8 mouse cellular contexts compared by ENCODE assay signal in genomic region chr13:119690876-119691620, GRCm38 (mm10). TPM values are rescaled to one million over a fixed set of nuclear protein-coding genes. Genes with fewer than 3 reads are reported as not detected.
DNase-seq lines count a peak whose midpoint lies in the region; ATAC-seq lines count a peak whose summit lies in the region.

No protein-coding gene starts in this region.

- H3K9me3 ChIP-seq in hindbrain, embryonic 12.5 days (replicated peaks), result no peaks in the 10 kb centered on the region
- H3K9me3 ChIP-seq in limb, embryonic 15.5 days, result no peaks in the 10 kb centered on the region

- no peaks in the 10 kb centered on the region for H3K27me3 ChIP-seq in hindbrain, embryonic 12.5 days
- no peaks in the 10 kb centered on the region for H3K27me3 ChIP-seq in limb, embryonic 15.5 days

- peak; percentile 29 for DNase-seq in ovary, postnatal 36 days (ENCODE audit: low spot score)
- DNase-seq in ovary, postnatal 10 days (ENCODE audit: low spot score), result no peak
- peak; percentile 28 for DNase-seq in cerebellum, adult 8-10 months
- peak; percentile 2 for DNase-seq in retina, postnatal 7 days (ENCODE audit: low read depth, low spot score)
- DNase-seq in gastrocnemius, adult 18-20 months (ENCODE audit: low spot score), result no peak
- DNase-seq in spleen, postnatal 10 days (ENCODE audit: low spot score in 2 of 2), result no peak

- 0 out of 2 replicates have a peak, but pooled peaks cover 3% of the 10 kb centered on the region for H3K36me3 ChIP-seq in hindbrain, embryonic 12.5 days
- H3K36me3 ChIP-seq in limb, embryonic 15.5 days, result 0 out of 2 replicates have a peak, but pooled peaks cover 3% of the 10 kb centered on the region

- H3K4me3 ChIP-seq in hindbrain, embryonic 12.5 days, result peak overlapping the region; percentile 93
- peak overlapping the region; percentile 94 for H3K4me3 ChIP-seq in limb, embryonic 15.5 days

- peak overlapping the region; percentile 98 for H3K9ac ChIP-seq in hindbrain, embryonic 12.5 days
- H3K9ac ChIP-seq in limb, embryonic 15.5 days, result peak overlapping the region; percentile 91

- H3K4me2 ChIP-seq in hindbrain, embryonic 12.5 days (replicated peaks), result peak overlapping the region; percentile 79
- H3K4me2 ChIP-seq in limb, embryonic 15.5 days, result peak overlapping the region; percentile 61

- H3K4me1 ChIP-seq in hindbrain, embryonic 12.5 days, result peaks cover 42% of the 10 kb centered on the region
- H3K4me1 ChIP-seq in limb, embryonic 15.5 days, result peaks cover 23% of the 10 kb centered on the region

- WGBS in hindbrain, embryonic 12.5 days, result 2% methylated on average over 7 of the region's 7 CpGs
- under 1% methylated on average over 7 of the region's 7 CpGs for WGBS in limb, embryonic 15.5 days

- peak overlapping the region; percentile 100 for H3K27ac ChIP-seq in hindbrain, embryonic 12.5 days
- peak overlapping the region; percentile 98 for H3K27ac ChIP-seq in limb, embryonic 15.5 days

- ATAC-seq in hindbrain, embryonic 12.5 days (ENCODE audit: low FRiP score), result no peak
- ATAC-seq in limb, embryonic 15.5 days (ENCODE audit: insufficient number of reproducible peaks, low FRiP score, low TSS enrichment, low read depth), result no peak

RNA-seq across cellular contexts. Expression of gene Hmgcs1, which starts 0.9 kb away (rescaled TPM):
- 415 and 465 TPM in 2 replicates for polyA plus RNA-seq in hindbrain, embryonic 12.5 days (2016; fragmentation: Nextera tagmentation; extraction: Ambion mirVana)
- polyA plus RNA-seq in limb, embryonic 15.5 days (2015; fragmentation: Nextera tagmentation; extraction: Ambion mirVana), result 135 and 139 TPM in 2 replicates
- 10 to 100 TPM; 23.7 to 26.7 TPM for total RNA-seq in gastrocnemius, adult 18-20 months (2021)

Comparison
In these comparisons a context has a peak if more than half of its experiments do, and no peak if none do; other contexts are left out.
1. DNase-seq: peak in ovary, postnatal 36 days (single experiment), cerebellum, adult 8-10 months (single experiment) and retina, postnatal 7 days (single experiment); none in ovary, postnatal 10 days (single experiment), gastrocnemius, adult 18-20 months (single experiment) and spleen, postnatal 10 days (0 of 2).